Mouse (Mus musculus) intestine, embryonic 15.5 days (tissue): ENCODE measurements around the gene Itga8. TPM values are rescaled to one million over a fixed set of nuclear protein-coding genes. Genes with fewer than 3 reads are reported as not detected.

Experiments
- ATAC-seq: fragments of 200-750 bp; cut with Nextera tagmentation; 2 replicates; pipeline ENCODE4 v1.8.0; 2017; ENCODE audit warnings: moderate TSS enrichment, moderate library complexity
- H3K27ac ChIP-seq: fragments of 300-500 bp; sonication (generic); 2 replicates; pipeline ENCODE4 v1.5.1; 2015; ENCODE audit warnings: mild to moderate bottlenecking, inconsistent platforms
- H3K27me3 ChIP-seq: fragments of 300-500 bp; sonication (generic); replicated peaks from 2 replicates; pipeline ENCODE4 v1.6.1; 2015; ENCODE audit warnings: inconsistent platforms
- H3K36me3 ChIP-seq: fragments of 300-500 bp; sonication (generic); 2 replicates; pipeline ENCODE4 v1.6.1; 2015; ENCODE audit warnings: inconsistent platforms
- H3K4me1 ChIP-seq: fragments of 300-500 bp; sonication (generic); replicated peaks from 2 replicates; pipeline ENCODE4 v1.6.1; 2015; ENCODE audit warnings: inconsistent platforms
- H3K4me2 ChIP-seq: fragments of 300-500 bp; sonication (generic); replicated peaks from 2 replicates; pipeline ENCODE4 v1.6.1; 2015; ENCODE audit warnings: mild to moderate bottlenecking, inconsistent platforms
- H3K4me3 ChIP-seq: fragments of 300-500 bp; sonication (generic); replicated peaks from 2 replicates; pipeline ENCODE4 v1.5.1; 2015; ENCODE audit warnings: inconsistent platforms
- H3K9ac ChIP-seq: fragments of 300-500 bp; sonication (generic); 2 replicates; pipeline ENCODE4 v1.6.1; 2015; ENCODE audit warnings: inconsistent platforms
- H3K9me3 ChIP-seq: fragments of 300-500 bp; sonication (generic); 2 replicates; pipeline ENCODE4 v1.6.1; 2016; ENCODE audit warnings: inconsistent platforms
- WGBS: fragments of 180-500 bp; shearing (Covaris S2); methylation state at CpG from one replicate; pipeline ENCODE4 v1.1.7; 2015; 5-methylcytosine and 5-hydroxymethylcytosine counted together
- polyA plus RNA-seq: library from polyadenylated mRNA; unstranded; fragments of >200 nt; fragmentation: Nextera tagmentation; extraction: Ambion mirVana; gene quantifications from 2 replicates; pipeline ENCODE4 v1.2.1, GENCODE M21; 2015

Itga8 gene
- polyA plus RNA-seq, 1 experiment from 2014 or later, result 14.5 TPM

DNA sequence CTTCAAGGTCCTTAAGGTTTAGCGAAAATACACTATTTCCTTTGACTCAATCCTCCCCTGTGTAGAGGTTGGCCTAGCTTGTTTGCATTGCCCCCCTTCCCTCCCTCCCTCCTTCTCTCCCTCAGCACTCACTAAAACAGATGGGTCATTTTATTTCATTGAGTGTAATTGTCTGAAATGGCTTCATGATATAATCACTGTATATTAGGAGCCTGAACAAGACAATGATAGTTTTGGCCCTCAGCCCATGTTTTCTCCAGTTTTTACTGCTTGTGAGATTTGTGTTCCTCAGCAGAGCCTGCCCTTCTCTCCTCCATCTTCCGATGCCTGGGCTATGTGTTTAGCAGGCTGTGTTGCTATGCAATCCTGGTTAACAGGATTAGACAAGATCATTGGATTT is 80.1 kb downstream of the Itga8 start:
- WGBS, result 29% methylated on average over 2 of the region's 2 CpGs

DNA sequence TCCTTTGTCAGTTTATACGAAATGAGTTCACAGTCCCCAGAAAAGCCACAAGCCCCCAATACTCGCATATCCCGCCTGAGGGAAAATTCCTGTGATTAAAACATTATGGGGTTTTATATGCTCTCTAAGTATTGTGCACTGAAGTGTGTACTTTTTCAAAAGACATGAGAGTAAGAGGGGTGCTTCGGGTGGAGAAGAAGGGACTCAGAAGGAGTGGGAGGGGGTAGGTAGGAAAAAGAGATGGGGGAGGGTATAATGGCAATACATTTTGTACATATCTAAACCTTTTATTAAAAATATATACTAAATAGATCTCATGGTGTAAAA is 88.3 kb downstream of the Itga8 start:
- Histone ChIP-seq H3K27me3 (no peaks in the 10 kb centered on the region), H3K9me3 (no peaks in the 10 kb centered on the region), H3K4me3 (no peak overlapping the region), H3K4me1 (no peaks in the 10 kb centered on the region), H3K27ac (no peak overlapping the region), H3K4me2 (no peak overlapping the region), H3K36me3 (no peaks in the 10 kb centered on the region), H3K9ac (no peak overlapping the region)
- no peak for ATAC-seq
- WGBS, result 58% methylated on average over 4 of the region's 4 CpGs

More for the DNA sequence above, 80.1 kb downstream of the Itga8 start:
- ATAC-seq, result peak; percentile 91
- H3K4me1 ChIP-seq, result no peaks in the 10 kb centered on the region
- H3K27ac ChIP-seq, result 0 out of 2 replicates have a peak overlapping the region, but pooled peaks have one; percentile 48
- H3K9ac ChIP-seq, result no peak overlapping the region
- H3K4me3 ChIP-seq, result no peak overlapping the region
- H3K27me3 ChIP-seq, result no peaks in the 10 kb centered on the region
- H3K4me2 ChIP-seq, result no peak overlapping the region
- H3K9me3 ChIP-seq, result no peaks in the 10 kb centered on the region
- no peaks in the 10 kb centered on the region for H3K36me3 ChIP-seq

DNA sequence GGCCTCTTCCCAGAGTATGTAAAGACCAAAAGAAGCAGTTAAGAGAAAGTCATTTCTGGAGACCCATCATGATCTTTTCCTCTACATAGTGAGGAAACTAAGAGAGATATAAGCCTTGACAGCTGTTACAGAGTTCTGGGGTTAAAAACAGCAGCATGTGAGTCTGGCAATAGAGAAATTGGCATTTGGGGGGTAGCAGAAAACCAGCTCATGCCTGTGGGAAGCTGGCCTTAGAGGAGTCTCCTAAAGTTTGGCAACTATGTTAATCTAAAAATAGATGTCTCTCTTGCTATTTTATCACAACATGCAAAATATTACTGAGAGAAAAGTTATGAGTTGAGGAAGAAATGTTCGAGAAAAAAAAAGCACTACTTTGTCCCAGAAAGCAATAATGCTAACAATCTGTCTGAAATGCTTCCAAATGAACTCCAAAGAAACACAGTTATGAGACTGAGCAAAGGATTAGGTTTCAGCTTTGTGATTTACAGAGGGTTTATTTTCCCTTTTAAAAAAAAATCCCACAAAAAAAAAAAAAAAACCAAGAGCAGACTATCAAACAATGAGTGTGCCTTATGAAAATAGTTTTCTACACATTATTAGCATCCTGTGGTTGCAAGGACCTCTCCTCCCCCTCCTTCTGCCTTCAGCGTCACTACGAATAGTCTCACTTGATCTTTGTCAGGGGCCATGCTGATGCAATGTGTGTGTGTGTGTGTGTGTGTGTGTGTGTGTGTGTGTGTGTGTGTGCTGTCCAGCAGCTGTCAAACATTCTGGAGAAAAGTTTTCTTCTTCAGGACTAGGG is 88.9 kb downstream of the Itga8 start:
- Histone ChIP-seq H3K27me3 (no peaks in the 10 kb centered on the region), H3K4me1 (no peaks in the 10 kb centered on the region), H3K4me3 (no peak overlapping the region), H3K27ac (peak overlapping the region; percentile 51), H3K9me3 (no peaks in the 10 kb centered on the region), H3K9ac (no peak overlapping the region), H3K4me2 (no peak overlapping the region), H3K36me3 (no peaks in the 10 kb centered on the region)
- 48% methylated on average over 3 of the region's 3 CpGs for WGBS
- no peak for ATAC-seq

DNA sequence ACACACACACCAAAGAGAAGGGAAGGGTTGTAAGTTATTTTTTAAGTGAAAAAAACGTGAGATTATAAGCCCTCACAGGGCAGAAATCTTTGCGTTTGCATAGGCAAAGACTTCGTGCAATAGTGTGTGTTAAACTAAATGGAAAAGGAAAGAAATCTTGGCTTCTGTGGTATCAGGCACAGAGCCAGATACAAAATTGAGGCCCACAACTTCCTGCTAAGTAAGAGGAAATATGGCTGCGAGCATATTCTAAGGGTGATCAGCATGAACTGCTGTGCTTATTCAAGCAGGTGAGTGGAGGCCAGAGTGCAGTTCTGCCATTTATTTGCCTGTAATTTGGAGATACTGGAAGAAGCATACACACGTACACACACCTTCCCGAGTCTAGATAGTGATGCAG is 93.6 kb downstream of the Itga8 start:
- Histone ChIP-seq H3K9me3 (no peaks in the 10 kb centered on the region), H3K4me1 (no peaks in the 10 kb centered on the region), H3K4me2 (no peak overlapping the region), H3K27ac (no peak overlapping the region), H3K9ac (no peak overlapping the region), H3K27me3 (no peaks in the 10 kb centered on the region), H3K4me3 (no peak overlapping the region), H3K36me3 (no peaks in the 10 kb centered on the region)
- 72% methylated on average over 6 of the region's 6 CpGs for WGBS
- no peak for ATAC-seq

DNA sequence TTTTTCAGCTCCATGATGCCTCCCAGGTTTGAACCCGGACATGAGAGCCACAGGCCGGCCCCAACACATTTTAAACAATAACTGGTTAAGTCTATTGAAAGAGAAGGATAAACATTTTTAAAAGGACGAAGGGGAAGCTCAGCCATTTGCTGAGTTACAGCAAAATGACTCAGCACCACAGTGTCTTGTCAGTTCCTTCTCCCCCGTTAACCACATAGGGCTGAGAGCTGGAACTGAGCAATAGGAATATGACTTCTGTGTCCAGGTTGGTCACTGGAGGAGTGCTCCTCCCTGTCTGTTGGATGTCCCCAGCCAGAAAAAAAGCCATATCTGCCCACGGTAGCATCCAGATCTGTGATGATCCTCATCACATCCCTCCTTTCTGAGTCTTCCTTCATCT is 95.4 kb downstream of the Itga8 start:
- H3K36me3 ChIP-seq, result no peaks in the 10 kb centered on the region
- H3K4me2 ChIP-seq, result no peak overlapping the region
- no peak overlapping the region for H3K27ac ChIP-seq
- no peaks in the 10 kb centered on the region for H3K4me1 ChIP-seq
- WGBS, result 48% methylated on average over 5 of the region's 5 CpGs
- no peaks in the 10 kb centered on the region for H3K27me3 ChIP-seq
- no peak for ATAC-seq
- H3K9ac ChIP-seq, result no peak overlapping the region
- no peak overlapping the region for H3K4me3 ChIP-seq
- no peaks in the 10 kb centered on the region for H3K9me3 ChIP-seq

DNA sequence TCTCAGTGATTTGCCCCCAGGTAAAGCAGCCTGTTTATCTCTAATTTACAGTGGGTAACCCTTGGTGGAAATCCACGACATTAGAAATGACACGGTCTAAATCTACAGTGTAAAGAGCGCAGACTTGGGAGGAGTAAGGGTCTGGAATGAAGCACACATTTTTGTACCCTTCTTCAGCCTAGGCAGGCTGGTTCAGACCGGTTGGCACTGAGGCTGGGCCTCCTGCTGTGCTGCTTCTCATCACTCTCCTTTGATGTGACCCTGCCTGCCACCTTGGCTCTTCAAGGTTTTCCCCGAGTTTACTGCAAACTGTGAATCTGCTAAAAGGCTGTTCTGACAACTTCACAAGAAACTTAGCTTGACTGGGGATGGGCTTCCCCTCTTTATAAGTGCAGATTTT is 95.8 kb downstream of the Itga8 start:
- Histone ChIP-seq H3K4me1 (no peaks in the 10 kb centered on the region), H3K36me3 (no peaks in the 10 kb centered on the region), H3K27me3 (no peaks in the 10 kb centered on the region), H3K4me3 (no peak overlapping the region), H3K4me2 (no peak overlapping the region), H3K27ac (no peak overlapping the region), H3K9ac (no peak overlapping the region), H3K9me3 (no peaks in the 10 kb centered on the region)
- WGBS, result 52% methylated on average over 5 of the region's 5 CpGs
- no peak for ATAC-seq

DNA sequence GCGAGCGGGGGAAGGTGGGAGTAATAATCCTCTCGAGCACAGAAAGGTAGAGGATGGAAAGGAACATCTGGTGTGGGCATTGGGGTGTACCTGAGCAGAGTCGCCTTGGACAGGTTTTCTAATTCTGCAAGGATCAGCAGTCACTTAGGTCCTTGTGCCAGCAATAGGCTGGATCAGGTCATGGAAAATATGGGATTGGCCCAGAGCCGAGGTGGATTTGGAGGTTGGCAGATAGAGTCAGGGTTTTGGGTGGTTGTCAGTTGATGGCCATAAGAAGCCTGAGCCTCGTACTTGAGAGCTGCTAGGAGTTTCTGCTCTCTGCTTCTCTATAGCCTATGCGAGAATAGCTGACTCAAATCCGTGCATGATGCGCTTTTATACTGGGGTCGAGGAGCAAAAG is 98.5 kb downstream of the Itga8 start:
- Histone ChIP-seq H3K27me3 (no peaks in the 10 kb centered on the region), H3K4me1 (no peaks in the 10 kb centered on the region), H3K9ac (no peak overlapping the region), H3K4me2 (no peak overlapping the region), H3K36me3 (no peaks in the 10 kb centered on the region), H3K4me3 (no peak overlapping the region), H3K27ac (no peak overlapping the region), H3K9me3 (no peaks in the 10 kb centered on the region)
- WGBS, result 90% methylated on average over 10 of the region's 10 CpGs
- no peak for ATAC-seq

DNA sequence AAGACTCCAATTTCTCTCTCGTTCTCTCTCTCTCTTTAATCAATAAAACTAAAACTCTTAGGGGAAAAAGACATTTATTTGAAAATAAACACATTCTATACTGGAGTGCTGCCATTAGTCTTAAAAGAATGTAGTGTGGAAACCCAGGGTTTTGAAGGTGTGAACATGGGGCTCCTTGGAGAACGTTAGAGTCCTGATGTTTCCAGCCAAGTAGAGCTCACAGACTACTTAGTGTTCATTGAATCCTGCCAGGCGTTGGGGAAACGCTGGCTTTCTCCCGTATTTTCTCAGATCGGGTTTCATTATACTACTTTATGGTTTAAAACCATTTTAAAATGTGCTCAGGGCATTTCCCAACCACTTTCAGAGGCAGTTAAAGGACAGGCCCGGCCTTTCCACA is 103.0 kb downstream of the Itga8 start:
- H3K9ac ChIP-seq, result no peak overlapping the region
- H3K4me2 ChIP-seq, result no peak overlapping the region
- H3K27me3 ChIP-seq, result no peaks in the 10 kb centered on the region
- H3K9me3 ChIP-seq, result no peaks in the 10 kb centered on the region
- no peak overlapping the region for H3K4me3 ChIP-seq
- WGBS, result 75% methylated on average over 7 of the region's 7 CpGs
- no peaks in the 10 kb centered on the region for H3K4me1 ChIP-seq
- no peak for ATAC-seq
- no peak overlapping the region for H3K27ac ChIP-seq
- no peaks in the 10 kb centered on the region for H3K36me3 ChIP-seq

DNA sequence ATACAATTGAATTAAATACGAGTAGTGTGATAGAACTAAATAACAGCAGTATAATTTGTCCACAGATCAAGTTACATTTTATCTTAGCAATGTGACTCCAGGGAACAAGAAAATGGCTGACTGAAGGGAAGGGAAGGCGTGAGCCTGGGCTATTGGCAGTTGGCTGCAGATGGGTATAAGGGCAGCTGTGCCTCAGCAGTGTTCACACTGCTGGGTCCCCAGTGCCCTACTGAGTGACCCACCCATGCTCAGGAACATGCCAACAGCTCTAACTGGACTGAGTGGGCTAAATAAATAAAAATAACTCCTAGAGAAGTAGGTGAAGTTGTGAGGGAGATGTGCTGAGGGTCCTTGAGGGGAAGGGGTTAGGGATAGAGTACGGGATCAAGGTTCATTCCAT is 103.5 kb downstream of the Itga8 start:
- H3K4me2 ChIP-seq, result no peak overlapping the region
- H3K4me1 ChIP-seq, result no peaks in the 10 kb centered on the region
- H3K9me3 ChIP-seq, result no peaks in the 10 kb centered on the region
- no peak for ATAC-seq
- no peaks in the 10 kb centered on the region for H3K36me3 ChIP-seq
- no peak overlapping the region for H3K4me3 ChIP-seq
- no peak overlapping the region for H3K9ac ChIP-seq
- H3K27ac ChIP-seq, result no peak overlapping the region
- WGBS, result 87% methylated on average over 3 of the region's 3 CpGs
- no peaks in the 10 kb centered on the region for H3K27me3 ChIP-seq

DNA sequence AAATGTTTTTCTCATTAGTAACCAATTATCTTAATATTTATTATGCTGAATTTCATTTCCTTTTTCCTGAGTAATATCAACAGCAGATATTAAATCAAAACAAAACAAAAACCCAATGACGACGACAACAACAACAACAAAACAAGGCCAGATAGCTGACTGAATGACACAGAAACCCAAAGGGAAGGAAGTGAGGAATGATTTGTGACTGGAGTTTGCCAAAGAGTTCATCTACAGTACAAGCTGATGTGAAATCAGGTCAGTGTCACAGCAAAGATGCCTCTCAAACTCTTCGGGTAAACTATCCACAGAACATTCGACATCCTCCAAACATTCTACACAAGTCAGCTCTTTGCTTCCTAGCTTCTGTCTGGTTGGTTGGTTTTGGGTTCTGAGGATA is 104.0 kb downstream of the Itga8 start:
- no peak overlapping the region for H3K4me2 ChIP-seq
- H3K9ac ChIP-seq, result no peak overlapping the region
- 85% methylated on average over 4 of the region's 4 CpGs for WGBS
- no peaks in the 10 kb centered on the region for H3K27me3 ChIP-seq
- H3K27ac ChIP-seq, result no peak overlapping the region
- H3K36me3 ChIP-seq, result no peaks in the 10 kb centered on the region
- no peaks in the 10 kb centered on the region for H3K4me1 ChIP-seq
- no peaks in the 10 kb centered on the region for H3K9me3 ChIP-seq
- ATAC-seq, result no peak
- H3K4me3 ChIP-seq, result no peak overlapping the region

DNA sequence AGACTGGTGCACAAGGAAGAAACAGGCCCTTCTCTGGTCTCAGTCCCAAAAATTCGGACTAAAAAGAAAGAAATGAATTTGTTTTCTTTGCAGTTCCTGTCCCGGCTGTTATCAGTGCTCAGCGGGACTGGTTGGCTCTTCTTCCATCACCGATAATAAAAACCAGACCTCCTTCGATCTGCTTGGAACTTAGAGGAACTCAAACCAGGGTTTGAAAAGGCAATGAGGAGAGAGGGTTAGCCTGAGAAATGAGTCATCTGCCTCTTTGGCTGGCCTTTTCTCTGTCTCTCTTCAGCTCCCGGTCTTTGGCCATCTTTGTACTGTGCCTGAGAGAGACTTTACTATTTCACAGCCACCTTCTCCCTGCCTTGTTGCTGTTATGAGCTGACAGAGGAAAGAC is 112.7 kb downstream of the Itga8 start:
- H3K27ac ChIP-seq, result no peak overlapping the region
- H3K36me3 ChIP-seq, result no peaks in the 10 kb centered on the region
- no peaks in the 10 kb centered on the region for H3K4me1 ChIP-seq
- no peak overlapping the region for H3K4me3 ChIP-seq
- ATAC-seq, result no peak
- 56% methylated on average over 6 of the region's 6 CpGs for WGBS
- H3K27me3 ChIP-seq, result no peaks in the 10 kb centered on the region
- H3K9ac ChIP-seq, result no peak overlapping the region
- H3K9me3 ChIP-seq, result no peaks in the 10 kb centered on the region
- no peak overlapping the region for H3K4me2 ChIP-seq

DNA sequence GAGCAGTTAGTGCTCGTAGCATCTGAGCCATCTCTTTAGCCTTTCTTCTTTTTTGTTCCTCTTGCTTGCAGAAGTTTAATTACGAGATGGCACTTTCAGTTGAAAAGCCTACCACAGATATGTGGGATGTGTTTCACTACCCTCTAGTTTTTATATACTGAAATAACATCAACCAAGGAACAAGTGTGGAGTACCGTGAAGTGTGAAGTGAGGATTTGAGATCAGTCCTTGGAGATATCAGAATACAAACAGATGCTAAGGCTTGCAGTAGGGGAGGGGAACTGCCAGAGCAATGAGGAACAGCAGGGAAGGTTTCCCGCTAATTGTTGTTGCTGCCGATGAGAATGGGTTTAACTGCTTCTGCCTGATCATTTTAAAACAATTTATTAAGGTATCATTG is 114.1 kb downstream of the Itga8 start:
- no peak for ATAC-seq
- H3K9me3 ChIP-seq, result no peaks in the 10 kb centered on the region
- no peaks in the 10 kb centered on the region for H3K36me3 ChIP-seq
- no peak overlapping the region for H3K4me3 ChIP-seq
- no peaks in the 10 kb centered on the region for H3K27me3 ChIP-seq
- H3K27ac ChIP-seq, result no peak overlapping the region
- WGBS, result 61% methylated on average over 5 of the region's 5 CpGs
- H3K4me2 ChIP-seq, result no peak overlapping the region
- H3K9ac ChIP-seq, result no peak overlapping the region
- H3K4me1 ChIP-seq, result no peaks in the 10 kb centered on the region

DNA sequence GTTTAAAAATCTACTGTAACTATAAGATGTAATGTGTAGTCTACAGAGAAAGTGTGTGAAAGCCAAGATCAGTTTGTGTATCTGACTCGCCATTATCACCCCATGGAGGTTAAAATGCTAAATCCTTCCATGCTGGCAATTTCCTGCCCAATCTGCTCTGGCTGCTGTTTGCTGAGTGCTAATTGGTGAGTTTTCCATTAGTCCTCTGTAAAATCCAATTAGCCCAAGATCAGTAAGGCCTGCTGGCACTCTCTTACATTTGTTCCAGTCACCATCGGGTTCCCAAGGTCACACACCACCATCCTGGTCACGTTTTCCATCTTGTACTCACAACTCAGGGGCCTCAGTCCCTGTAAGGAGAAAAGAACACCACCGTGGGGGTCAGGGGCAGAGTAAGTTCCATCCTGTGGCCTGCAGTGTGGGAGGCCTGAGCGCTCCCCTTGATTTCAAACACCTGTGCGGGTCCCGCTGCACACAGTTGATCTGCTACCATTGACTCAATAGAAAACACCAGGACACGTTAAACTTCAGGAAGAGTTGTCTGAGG is 119.2 kb downstream of the Itga8 start:
- Histone ChIP-seq H3K9ac (no peak overlapping the region), H3K36me3 (no peaks in the 10 kb centered on the region), H3K9me3 (no peaks in the 10 kb centered on the region), H3K4me1 (no peaks in the 10 kb centered on the region), H3K4me2 (no peak overlapping the region), H3K27ac (no peak overlapping the region), H3K4me3 (no peak overlapping the region), H3K27me3 (no peaks in the 10 kb centered on the region)
- no peak for ATAC-seq
- 66% methylated on average over 8 of the region's 8 CpGs for WGBS
